Mouse (Mus musculus) ES-Bruce4 (cell line): ENCODE measurements around the gene Prkch.

ENCODE experiments used
- CTCF ChIP-seq: IDR thresholded peaks from one replicate; pipeline ENCODE4 v1.8.1; 2011; ENCODE audit warnings: low read depth, low read length
- EP300 ChIP-seq: IDR thresholded peaks from 2 replicates; pipeline ENCODE4 v1.6.1; 2011; ENCODE audit warnings: low read depth, low read length; ENCODE audit not compliant: insufficient read depth
- POLR2A ChIP-seq: IDR thresholded peaks from one replicate; pipeline ENCODE4 v1.8.1; 2011; ENCODE audit warnings: low read length; ENCODE audit not compliant: insufficient read depth

- TF ChIP-seq POLR2A (no peak), EP300 (no peak), CTCF (no peak)
These were observed 204.3 kb downstream of the Prkch start for GRCm38 (mm10) chr12:73788850-73789249.
